Comparison of ENCODE assay signal across 9 mouse cellular contexts in genomic region chr13:96030368-96031223, GRCm38 (mm10). TPM values are rescaled to one million over a fixed set of nuclear protein-coding genes. Genes with fewer than 3 reads are reported as not detected.
DNase-seq lines count a peak whose midpoint lies in the region; ATAC-seq and TF ChIP-seq lines count a peak whose summit lies in the region.
"Had no signal": no experiment of that assay in that cellular context is flagged by ENCODE, and none has a peak within 500 bp of the region (broad histone marks: within the 10 kb centered on the region; RNA-seq: fewer than 3 reads in every experiment).

No protein-coding gene starts in this region.

- H3K9ac ChIP-seq in intestine, postnatal 0 days (ENCODE audit: low read depth, low read length) = no peak overlapping the region
- no peak overlapping the region for H3K9ac ChIP-seq in intestine, embryonic 16.5 days (ENCODE audit: low read depth, low read length)
- H3K9ac ChIP-seq in heart, postnatal 0 days (replicated peaks; ENCODE audit: low read depth, low read length) = no peak overlapping the region
- H3K9ac ChIP-seq: embryonic facial prominence, embryonic 13.5 days had no signal

- H3K36me3 ChIP-seq in intestine, postnatal 0 days (ENCODE audit: control insufficient read depth, insufficient read depth) = no peaks in the 10 kb centered on the region
- no peaks in the 10 kb centered on the region for H3K36me3 ChIP-seq in intestine, embryonic 16.5 days (ENCODE audit: control insufficient read depth, insufficient read depth, low read length)
- H3K36me3 ChIP-seq in heart, postnatal 0 days (replicated peaks; ENCODE audit: control insufficient read depth, insufficient read depth, low read length) = no peaks in the 10 kb centered on the region
- H3K36me3 ChIP-seq in small intestine, adult 2 months (ENCODE audit: control insufficient read depth, insufficient read depth, low read length) = no peaks in the 10 kb centered on the region
- H3K36me3 ChIP-seq: embryonic facial prominence, embryonic 13.5 days had no signal

- H3K9me3 ChIP-seq in intestine, postnatal 0 days (ENCODE audit: control insufficient read depth) = no peaks in the 10 kb centered on the region
- H3K9me3 ChIP-seq in intestine, embryonic 16.5 days (ENCODE audit: control insufficient read depth, low read length) = no peaks in the 10 kb centered on the region
- H3K9me3 ChIP-seq in heart, postnatal 0 days (replicated peaks; ENCODE audit: control insufficient read depth, low read length) = no peaks in the 10 kb centered on the region
- H3K9me3 ChIP-seq: embryonic facial prominence, embryonic 13.5 days had no signal

- peak; percentile 75 for DNase-seq in MN1 (ENCODE audit: low spot score)
- peak; percentile 82 to 87 for DNase-seq in cerebellum, postnatal 14 days
- peak; percentile 12 for DNase-seq in heart, postnatal 0 days (ENCODE audit: low spot score)
- peak; percentile 36 for DNase-seq in layer of hippocampus, adult 9-10 months (ENCODE audit: low spot score)

- no peak for TF ChIP-seq EP300 in heart, postnatal 0 days (IDR thresholded peaks at IDR 0.05; ENCODE audit: low read depth)

- no peaks in the 10 kb centered on the region for H3K4me1 ChIP-seq in intestine, postnatal 0 days (replicated peaks; ENCODE audit: control insufficient read depth, insufficient read depth, low read length)
- H3K4me1 ChIP-seq in intestine, embryonic 16.5 days (ENCODE audit: control insufficient read depth, insufficient read depth, low read length) = no peaks in the 10 kb centered on the region
- no peaks in the 10 kb centered on the region for H3K4me1 ChIP-seq in heart, postnatal 0 days (ENCODE audit: control insufficient read depth, insufficient read depth)
- no peaks in the 10 kb centered on the region for H3K4me1 ChIP-seq in small intestine, adult 2 months (ENCODE audit: control insufficient read depth, insufficient read depth, insufficient read length, low read length)
- H3K4me1 ChIP-seq: embryonic facial prominence, embryonic 13.5 days had no signal

- no peak for ATAC-seq in intestine, postnatal 0 days
- ATAC-seq in intestine, embryonic 16.5 days = no peak
- ATAC-seq in heart, postnatal 0 days (ENCODE audit: insufficient read depth, low read depth) = no peak
- ATAC-seq in megakaryocyte progenitor cell, adult 5-6 weeks (replicated peaks; ENCODE audit: poor library complexity) = peak; percentile 95

- WGBS in intestine, postnatal 0 days = 63% methylated on average over 19 of the region's 19 CpGs
- 63% methylated on average over 19 of the region's 19 CpGs for WGBS in intestine, embryonic 16.5 days
- 51% methylated on average over 19 of the region's 19 CpGs for WGBS in heart, postnatal 0 days
- WGBS in small intestine, adult 2 months = 58% methylated on average over 19 of the region's 19 CpGs

- no peak overlapping the region for H3K27ac ChIP-seq in intestine, postnatal 0 days (ENCODE audit: low read depth, low read length)
- no peak overlapping the region for H3K27ac ChIP-seq in intestine, embryonic 16.5 days (ENCODE audit: low read length)
- no peak overlapping the region for H3K27ac ChIP-seq in heart, postnatal 0 days (ENCODE audit: low read depth)
- H3K27ac ChIP-seq in small intestine, adult 2 months (ENCODE audit: insufficient read depth, low read depth, low read length) = no peak overlapping the region
- H3K27ac ChIP-seq: embryonic facial prominence, embryonic 13.5 days had no signal

- peak; percentile 84 for TF ChIP-seq CTCF in intestine, postnatal 0 days (IDR thresholded peaks at IDR 0.05; ENCODE audit: low read depth)
- peak; percentile 83 for TF ChIP-seq CTCF in heart, postnatal 0 days (IDR thresholded peaks at IDR 0.05; ENCODE audit: low read depth)
- peak; percentile 66; the same call in 1 of the 2 replicates for TF ChIP-seq CTCF in small intestine, adult 2 months (IDR thresholded peaks at IDR 0.05; ENCODE audit: extremely low read depth, insufficient read length, insufficient replicate concordance, low read depth, low read length)

- no peak overlapping the region for H3K4me2 ChIP-seq in intestine, postnatal 0 days (replicated peaks; ENCODE audit: low read depth)
- no peak overlapping the region for H3K4me2 ChIP-seq in intestine, embryonic 16.5 days (ENCODE audit: low read depth, low read length)
- no peak overlapping the region for H3K4me2 ChIP-seq in heart, postnatal 0 days (ENCODE audit: low read depth, low read length)
- H3K4me2 ChIP-seq: embryonic facial prominence, embryonic 13.5 days had no signal

- no peak overlapping the region for H3K4me3 ChIP-seq in intestine, postnatal 0 days (ENCODE audit: low read depth, low read length)
- H3K4me3 ChIP-seq in intestine, embryonic 16.5 days (ENCODE audit: low read length) = no peak overlapping the region
- H3K4me3 ChIP-seq in heart, postnatal 0 days (ENCODE audit: low read depth, low read length) = no peak overlapping the region
- no peak overlapping the region for H3K4me3 ChIP-seq in small intestine, adult 2 months (ENCODE audit: low read depth, low read length)
- H3K4me3 ChIP-seq: embryonic facial prominence, embryonic 13.5 days had no signal

- no peaks in the 10 kb centered on the region for H3K27me3 ChIP-seq in intestine, postnatal 0 days (replicated peaks; ENCODE audit: control insufficient read depth, insufficient read depth, low read length)
- no peaks in the 10 kb centered on the region for H3K27me3 ChIP-seq in intestine, embryonic 16.5 days (replicated peaks; ENCODE audit: control insufficient read depth, insufficient read depth, low read length)
- no peaks in the 10 kb centered on the region for H3K27me3 ChIP-seq in heart, postnatal 0 days (ENCODE audit: control insufficient read depth, insufficient read depth, low read length)
- no peaks in the 10 kb centered on the region for H3K27me3 ChIP-seq in small intestine, adult 2 months (ENCODE audit: control insufficient read depth, insufficient read depth, low read length)
- H3K27me3 ChIP-seq: embryonic facial prominence, embryonic 13.5 days had no signal

- no peak for TF ChIP-seq POLR2A in small intestine, adult 2 months (IDR thresholded peaks at IDR 0.05; ENCODE audit: low read depth, low read length)

RNA-seq across cellular contexts. Expression of gene Gm20075, which starts 50.6 kb away (rescaled TPM):
- polyA plus RNA-seq in intestine, postnatal 0 days (2015; fragmentation: Nextera tagmentation; extraction: Ambion mirVana) = 11.9 and 13.0 TPM in 2 replicates
- polyA plus RNA-seq in intestine, embryonic 16.5 days (2015; fragmentation: Nextera tagmentation; extraction: Ambion mirVana) = 16.2 and 19.3 TPM in 2 replicates
- total RNA-seq in heart, postnatal 0 days (2014; rRNA removed; ENCODE audit: low replicate concordance) = 1.9 and 9.7 TPM in 2 replicates
- 31.3 and 35.2 TPM in 2 replicates for polyA plus RNA-seq in heart, postnatal 0 days (2015; fragmentation: Nextera tagmentation; extraction: Ambion mirVana)
- 3.4 and 6.7 TPM in 2 replicates for total RNA-seq in megakaryocyte progenitor cell, adult 5-6 weeks (2015)
- total RNA-seq in megakaryocyte progenitor cell, adult 5-6 weeks (2017) = 7.2 and 11.6 TPM in 2 replicates
- polyA plus RNA-seq in small intestine, adult 2 months (2012; rRNA removed) = 0.08 TPM in 1 of 2 replicates, not detected in the other

RNA-seq across cellular contexts. Expression of gene Gm17190, which starts 51.3 kb away (rescaled TPM):
- polyA plus RNA-seq in intestine, postnatal 0 days (2015; fragmentation: Nextera tagmentation; extraction: Ambion mirVana) = not detected in 2 replicates
- not detected in 2 replicates for polyA plus RNA-seq in intestine, embryonic 16.5 days (2015; fragmentation: Nextera tagmentation; extraction: Ambion mirVana)
- not detected in 2 replicates for total RNA-seq in heart, postnatal 0 days (2014; rRNA removed; ENCODE audit: low replicate concordance)
- not detected in 2 replicates for polyA plus RNA-seq in heart, postnatal 0 days (2015; fragmentation: Nextera tagmentation; extraction: Ambion mirVana)
- total RNA-seq in megakaryocyte progenitor cell, adult 5-6 weeks (2015) = not detected in 2 replicates
- not detected in 2 replicates for total RNA-seq in megakaryocyte progenitor cell, adult 5-6 weeks (2017)
- polyA plus RNA-seq in small intestine, adult 2 months (2012; rRNA removed) = not detected in 2 replicates
- polyA plus RNA-seq: embryonic facial prominence, embryonic 13.5 days had no signal

Comparison
In these comparisons a context has a peak if more than half of its experiments do, and no peak if none do; other contexts are left out.
1. DNase-seq: peak in every context shown above with its lines; median percentile 84 in cerebellum, postnatal 14 days; 75 in MN1; 36 in layer of hippocampus, adult 9-10 months; 12 in heart, postnatal 0 days.
2. RNA of gene Gm20075, which starts 50.6 kb away (polyA plus RNA-seq): 31.3 to 35.2 TPM in heart, postnatal 0 days, 16.2 to 19.3 TPM in intestine, embryonic 16.5 days and 11.9 to 13.0 TPM in intestine, postnatal 0 days; 0.08 TPM in small intestine, adult 2 months; every median in the first group is over 10 times any median in the second.
3. Peak in every context shown above with its lines, with median percentiles within 50 percentile points of each other: CTCF ChIP-seq.